7 mouse cellular contexts compared by ENCODE assay signal in the genomic region with DNA sequence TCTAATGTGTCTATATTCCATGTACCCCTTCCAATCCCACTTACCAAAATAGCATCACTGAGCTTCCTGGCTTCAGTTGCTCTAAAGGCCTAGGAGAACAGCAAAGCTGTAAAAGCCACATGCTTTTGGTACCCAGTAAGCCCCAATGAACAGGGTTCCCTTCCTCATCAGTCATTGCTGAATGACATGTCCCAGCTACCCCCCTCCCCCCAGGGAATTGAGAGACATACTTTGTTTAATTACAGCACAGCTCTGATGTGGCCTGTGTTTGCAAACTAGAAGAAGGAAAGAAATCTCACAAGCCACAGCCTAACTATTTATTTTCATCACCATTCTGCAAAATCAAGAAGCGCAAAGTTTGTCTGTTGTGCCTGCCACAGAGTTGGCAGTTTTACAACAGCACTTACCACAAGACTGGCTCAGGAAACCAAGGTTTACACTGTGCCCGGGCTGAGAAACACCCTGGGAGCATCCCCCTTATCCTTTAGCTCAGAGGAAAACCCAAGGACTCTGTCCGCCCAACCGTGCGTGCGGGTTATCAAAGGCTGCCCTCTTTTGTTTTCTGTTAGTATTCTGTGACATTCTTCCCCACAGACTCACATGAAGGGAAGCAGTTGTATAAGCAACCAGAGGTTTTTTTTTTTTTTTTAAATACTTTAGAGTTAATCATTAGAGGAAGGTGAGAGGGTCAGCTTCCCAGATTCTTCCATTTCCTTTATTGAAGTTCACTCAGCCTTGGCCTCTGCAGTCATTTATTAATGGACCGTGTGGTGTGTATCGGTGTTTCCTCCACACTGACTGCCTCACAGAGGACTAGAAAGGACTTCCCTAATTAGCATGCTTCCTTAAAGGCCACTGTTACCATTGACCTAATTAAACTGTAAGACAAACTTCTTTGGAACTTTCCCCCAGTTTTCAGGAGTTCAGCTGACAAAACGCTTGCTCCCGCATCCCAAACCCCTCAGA.
DNase-seq lines count a peak whose midpoint lies in the region; ATAC-seq and TF ChIP-seq lines count a peak whose summit lies in the region.

No protein-coding gene starts in this region.

- H3K4me2 ChIP-seq in CH12.LX (ENCODE audit: insufficient read depth, low read depth, poor library complexity, severe bottlenecking), result no peak overlapping the region
- no peak overlapping the region for H3K4me2 ChIP-seq in hindbrain, embryonic 15.5 days
- peak overlapping the region; percentile 3; the same call in 1 of the 2 replicates for H3K4me2 ChIP-seq in liver, embryonic 12.5 days

- peak; percentile 48 for DNase-seq in CD4-positive helper T cell, adult 2 months (ENCODE audit: low read depth, low spot score)
- peak; percentile 68 for DNase-seq in CH12.LX (ENCODE audit: extremely low read depth)
- peak; percentile 11 for DNase-seq in ovary, postnatal 14 days (ENCODE audit: low spot score)
- no peak for DNase-seq in MN1 (ENCODE audit: low spot score)
- DNase-seq in cerebellum, adult 11 months, result no peak

- H3K27me3 ChIP-seq in CH12.LX (replicated peaks), result no peaks in the 10 kb centered on the region
- H3K27me3 ChIP-seq in hindbrain, embryonic 15.5 days, result no peaks in the 10 kb centered on the region
- no peaks in the 10 kb centered on the region for H3K27me3 ChIP-seq in liver, embryonic 12.5 days (replicated peaks)

- H3K27ac ChIP-seq in CH12.LX (ENCODE audit: insufficient read depth, low read depth), result no peak overlapping the region
- H3K27ac ChIP-seq in hindbrain, embryonic 15.5 days (replicated peaks), result no peak overlapping the region
- H3K27ac ChIP-seq in liver, embryonic 12.5 days, result peak overlapping the region; percentile 68

- 0 out of 2 replicates have a peak, but pooled peaks have one; percentile 19 for ATAC-seq in hindbrain, embryonic 15.5 days (ENCODE audit: low FRiP score, low read depth)
- ATAC-seq in liver, embryonic 12.5 days, result peak; percentile 65

- H3K79me2 ChIP-seq in CH12.LX (replicated peaks; ENCODE audit: control insufficient read depth, extremely low read depth, insufficient read depth, poor library complexity, severe bottlenecking), result no peaks in the 10 kb centered on the region

- in situ Hi-C loops in CH12.LX (cut with MboI; ENCODE audit: low pct_ligation_motif_present, low pct_unique_long_range_greater_than_20kb, low sequenced_read_pairs), result loop anchor here (25.0 kb wide), 1 partner anchor 901 kb away; no protein-coding TSS in a partner anchor

- H3K9me3 ChIP-seq in CH12.LX (replicated peaks; ENCODE audit: low read length), result no peaks in the 10 kb centered on the region
- H3K9me3 ChIP-seq in hindbrain, embryonic 15.5 days, result no peaks in the 10 kb centered on the region
- no peaks in the 10 kb centered on the region for H3K9me3 ChIP-seq in liver, embryonic 12.5 days (replicated peaks)

- TF ChIP-seq POLR2A in CH12.LX (IDR thresholded peaks at IDR 0.05; ENCODE audit: low read depth, low read length), result no peak

- H3K9ac ChIP-seq in CH12.LX (ENCODE audit: insufficient read depth, low read depth), result no peak overlapping the region
- no peak overlapping the region for H3K9ac ChIP-seq in hindbrain, embryonic 15.5 days
- no peak overlapping the region for H3K9ac ChIP-seq in liver, embryonic 12.5 days

- H3K36me3 ChIP-seq in CH12.LX (replicated peaks in 1 of 2; ENCODE audit: control insufficient read depth in 1 of 2, insufficient read depth in 1 of 2, low read length in 1 of 2), result peaks cover 0 to 9% of the 10 kb centered on the region in 2 experiments
- H3K36me3 ChIP-seq in hindbrain, embryonic 15.5 days, result no peaks in the 10 kb centered on the region
- H3K36me3 ChIP-seq in liver, embryonic 12.5 days, result no peaks in the 10 kb centered on the region

- dilution Hi-C loops in CH12.LX (cut with MboI; ENCODE audit: extremely low pct_ligation_motif_present, extremely low pct_unique_long_range_greater_than_20kb, low sequenced_read_pairs), result no loop called here

- TF ChIP-seq RAD21 in CH12.LX (IDR thresholded peaks at IDR 0.05; ENCODE audit: low read depth, low read length), result peak; percentile 1

- no peak overlapping the region for H3K4me3 ChIP-seq in CH12.LX (replicated peaks in 1 of 3; ENCODE audit: low read depth in 2 of 3, low read length in 2 of 3, poor library complexity in 1 of 3)
- no peak overlapping the region for H3K4me3 ChIP-seq in hindbrain, embryonic 15.5 days
- H3K4me3 ChIP-seq in liver, embryonic 12.5 days, result no peak overlapping the region

- H3K4me1 ChIP-seq in CH12.LX (ENCODE audit: control insufficient read depth in 1 of 2, insufficient read depth in 2 of 2), result peaks cover 7 to 56% of the 10 kb centered on the region in 2 experiments; a peak in 3 of 4 replicates
- peaks cover 12% of the 10 kb centered on the region for H3K4me1 ChIP-seq in hindbrain, embryonic 15.5 days (replicated peaks)
- H3K4me1 ChIP-seq in liver, embryonic 12.5 days, result peaks cover 6% of the 10 kb centered on the region; the same call in 1 of the 2 replicates

- TF ChIP-seq EP300 in CH12.LX (IDR thresholded peaks at IDR 0.05; ENCODE audit: low read length), result no peak

- WGBS in hindbrain, embryonic 15.5 days, result 20% methylated on average over 10 of the region's 10 CpGs
- 42% methylated on average over 10 of the region's 10 CpGs for WGBS in liver, embryonic 12.5 days (ENCODE audit: insufficient replicate concordance)

- no peak for TF ChIP-seq CTCF in CH12.LX (conservative IDR thresholded peaks at IDR 0.05 in 1 of 2, IDR thresholded peaks at IDR 0.05 in 1 of 2; ENCODE audit: low read depth in 2 of 2, low read length in 2 of 2)

TF ChIP-seq in CH12.LX, 34 proteins besides CTCF, POLR2A, EP300 and RAD21:
- TF ChIP-seq ZNF384 (IDR thresholded peaks at IDR 0.05; ENCODE audit: low read depth, low read length), result 0 out of 2 replicates have a peak, but pooled peaks have one; percentile 20
- TF ChIP-seq SIN3A (IDR thresholded peaks at IDR 0.05; ENCODE audit: low read length), result no peak

Comparison
In these comparisons a context has a peak if more than half of its experiments do, and no peak if none do; other contexts are left out.
1. DNase-seq: peak in CD4-positive helper T cell, adult 2 months (single experiment), CH12.LX (single experiment) and ovary, postnatal 14 days (single experiment); none in MN1 (single experiment) and cerebellum, adult 11 months (single experiment).